Mouse (Mus musculus) liver, embryonic 14.5 days (tissue): ENCODE results near the gene Fam81a. TPM values are rescaled to one million over a fixed set of nuclear protein-coding genes. Genes with fewer than 3 reads are reported as not detected.

Experiments
- ATAC-seq: fragments of 200-750 bp; cut with Nextera tagmentation; 2 replicates; pipeline ENCODE4 v1.8.0; 2017; ENCODE audit warnings: moderate number of reproducible peaks, mild to moderate bottlenecking, moderate library complexity; ENCODE audit not compliant: insufficient read depth
- DNase-seq, 3 experiments: peaks; one replicate each; pipeline ENCODE4 v3.0.0-alpha.2; 2012 to 2013; ENCODE audit warnings: low read depth in 3 of 3, low spot score in 3 of 3
- H3K27ac ChIP-seq: fragments of 300-500 bp; sonication (generic); 2 replicates; pipeline ENCODE4 v1.5.1; 2014; ENCODE audit warnings: moderate library complexity, mild to moderate bottlenecking, control low read depth, inconsistent platforms
- H3K27me3 ChIP-seq: fragments of 300-500 bp; sonication (generic); 2 replicates; pipeline ENCODE4 v1.6.1; 2014; ENCODE audit warnings: mild to moderate bottlenecking, low read length, moderate library complexity; ENCODE audit not compliant: control insufficient read depth, insufficient read depth
- H3K36me3 ChIP-seq: fragments of 300-500 bp; sonication (generic); replicated peaks from 2 replicates; pipeline ENCODE4 v1.6.1; 2014; ENCODE audit warnings: low read depth; ENCODE audit not compliant: control insufficient read depth, insufficient read depth
- H3K4me1 ChIP-seq, 2 experiments: fragments of 200-500 bp in 1 of 2; fragments of 300-500 bp in 1 of 2; sonication (generic) in 1 of 2; replicated peaks; 2 replicates each; pipeline ENCODE4 v1.6.1; 2012 to 2014; ENCODE audit warnings: antibody characterized with exemption in 1 of 2, inconsistent platforms in 1 of 2, low read length in 1 of 2; ENCODE audit not compliant: control insufficient read depth in 2 of 2, insufficient read depth in 2 of 2
- H3K4me2 ChIP-seq: fragments of 300-500 bp; sonication (generic); 2 replicates; pipeline ENCODE4 v1.6.1; 2014; ENCODE audit warnings: low read depth, mild to moderate bottlenecking, control low read depth, moderate library complexity
- H3K4me3 ChIP-seq, 2 experiments: fragments of 200-500 bp in 1 of 2; fragments of 300-500 bp in 1 of 2; sonication (generic) in 1 of 2; 2 replicates each; pipeline ENCODE4 v1.5.1; 2012 to 2014; ENCODE audit warnings: low read depth in 2 of 2, low read length in 2 of 2, mild to moderate bottlenecking in 2 of 2, control low read depth in 1 of 2, inconsistent platforms in 1 of 2, moderate library complexity in 1 of 2; ENCODE audit not compliant: insufficient read depth in 1 of 2
- H3K9ac ChIP-seq: fragments of 300-500 bp; sonication (generic); replicated peaks from 2 replicates; pipeline ENCODE4 v1.6.1; 2014; ENCODE audit warnings: mild to moderate bottlenecking, control low read depth, moderate library complexity
- H3K9me3 ChIP-seq: fragments of 300-500 bp; sonication (generic); 2 replicates; pipeline ENCODE4 v1.6.1; 2016; ENCODE audit warnings: low read length, mixed read lengths; ENCODE audit not compliant: control insufficient read depth
- CTCF ChIP-seq: IDR thresholded peaks from 2 replicates; pipeline ENCODE4 v1.5.1; 2016; ENCODE audit warnings: antibody characterized with exemption, low read depth, control low read depth
- EP300 ChIP-seq: IDR thresholded peaks from 2 replicates; pipeline ENCODE4 v1.6.1; 2016; ENCODE audit warnings: antibody characterized with exemption, low read depth
- WGBS: fragments of 180-500 bp; shearing (Covaris S2); extraction: QIAGEN DNeasy Blood & Tissue Kit; methylation state at CpG from one replicate; pipeline ENCODE4 v1.1.7; 2014; ENCODE audit not compliant: insufficient replicate concordance; 5-methylcytosine and 5-hydroxymethylcytosine counted together
- polyA plus RNA-seq, 2 experiments: library from polyadenylated mRNA; depleted of rRNA in 1 of 2; stranded (reverse) in 1 of 2; unstranded in 1 of 2; fragments of >200 nt; fragmentation: Nextera tagmentation in 1 of 2; extraction: Ambion mirVana in 1 of 2; gene quantifications; 2 replicates each; pipeline versions ENCODE4 v1.2.1 to v1.2.3; 2012 to 2014

Gene Fam81a
- polyA plus RNA-seq, 2 experiments: 0.36 to 0.47 TPM

DNA sequence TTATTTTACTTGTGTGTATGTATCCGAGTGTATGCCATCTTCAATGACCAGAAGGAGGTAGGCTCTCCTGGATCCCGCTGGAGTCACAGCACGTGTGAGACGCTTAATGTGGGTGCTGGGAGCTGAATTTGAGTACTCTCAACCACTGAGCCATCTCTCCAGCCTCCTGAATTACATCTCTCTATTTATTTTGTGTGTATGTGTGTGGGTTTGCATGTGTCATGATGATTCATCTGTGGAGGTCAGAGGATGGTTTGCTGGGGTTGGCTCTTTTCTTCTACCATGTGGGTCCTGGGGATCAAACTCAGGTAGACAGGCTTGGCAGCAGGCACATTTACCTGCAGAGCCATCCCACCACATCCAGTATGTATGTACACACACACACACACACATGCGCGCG lies 60.6 kb downstream of the Fam81a start:
- Histone ChIP-seq H3K4me2 (no peak overlapping the region), H3K27me3 (no peaks in the 10 kb centered on the region), H3K4me1 (no peaks in the 10 kb centered on the region), H3K9me3 (no peaks in the 10 kb centered on the region), H3K9ac (no peak overlapping the region), H3K4me3 (no peak overlapping the region), H3K27ac (no peak overlapping the region), H3K36me3 (no peaks in the 10 kb centered on the region)
- DNase-seq: no peak
- no peak for TF ChIP-seq CTCF
- TF ChIP-seq EP300: no peak
- WGBS: 76% methylated on average over 7 of the region's 7 CpGs
- ATAC-seq: no peak

- Histone ChIP-seq H3K27me3 (no peaks in the 10 kb centered on the region), H3K4me2 (no peak overlapping the region), H3K9me3 (no peaks in the 10 kb centered on the region), H3K9ac (no peak overlapping the region), H3K27ac (no peak overlapping the region), H3K4me3 (no peak overlapping the region), H3K36me3 (no peaks in the 10 kb centered on the region), H3K4me1 (no peaks in the 10 kb centered on the region)
- DNase-seq (no peak), ATAC-seq (no peak)
- 53% methylated on average over 2 of the region's 2 CpGs for WGBS
- TF ChIP-seq CTCF: no peak
- TF ChIP-seq EP300: no peak
These were observed 61.4 kb downstream of the Fam81a start for GRCm38 (mm10) chr9:70080976-70081375.

- DNase-seq (no peak), ATAC-seq (no peak)
- H3K36me3 ChIP-seq: no peaks in the 10 kb centered on the region
- H3K4me3 ChIP-seq: no peak overlapping the region
- H3K9ac ChIP-seq: no peak overlapping the region
- no peak overlapping the region for H3K27ac ChIP-seq
- no peaks in the 10 kb centered on the region for H3K9me3 ChIP-seq
- TF ChIP-seq CTCF: no peak
- TF ChIP-seq EP300: no peak
- no peaks in the 10 kb centered on the region for H3K4me1 ChIP-seq
- no peaks in the 10 kb centered on the region for H3K27me3 ChIP-seq
- H3K4me2 ChIP-seq: no peak overlapping the region
- WGBS: 48% methylated on average over 9 of the region's 9 CpGs
These were observed 62.1 kb downstream of the Fam81a start for GRCm38 (mm10) chr9:70080027-70080800.

DNA sequence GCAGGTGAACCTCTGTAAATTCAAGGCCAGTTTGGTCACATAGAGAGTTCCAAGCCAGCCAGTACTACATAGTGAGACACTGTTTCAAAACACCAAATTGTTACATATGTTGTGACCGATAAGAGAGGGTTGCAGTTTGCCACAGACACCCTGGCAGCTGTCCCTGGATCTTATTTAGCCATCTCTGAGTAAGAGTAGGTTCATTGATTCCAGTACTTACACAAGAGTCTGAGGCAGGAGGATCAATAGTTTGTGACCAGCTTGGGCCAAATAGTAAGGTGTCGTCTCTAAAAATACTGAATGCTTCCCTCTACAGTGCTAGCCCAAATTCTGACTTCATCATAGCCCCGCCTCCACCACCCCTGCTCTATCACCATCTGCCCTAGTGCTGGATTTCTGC lies 64.3 kb downstream of the Fam81a start:
- H3K9me3 ChIP-seq: no peaks in the 10 kb centered on the region
- DNase-seq (no peak), ATAC-seq (no peak)
- no peak overlapping the region for H3K27ac ChIP-seq
- TF ChIP-seq CTCF: no peak
- TF ChIP-seq EP300: no peak
- no peak overlapping the region for H3K9ac ChIP-seq
- WGBS: 55% methylated on average over 3 of the region's 3 CpGs
- no peaks in the 10 kb centered on the region for H3K27me3 ChIP-seq
- no peak overlapping the region for H3K4me3 ChIP-seq
- no peak overlapping the region for H3K4me2 ChIP-seq
- H3K4me1 ChIP-seq: no peaks in the 10 kb centered on the region
- no peaks in the 10 kb centered on the region for H3K36me3 ChIP-seq

GRCm38 (mm10) chr9:70077170-70077569 lies 65.2 kb downstream of the Fam81a start:
- Histone ChIP-seq H3K4me3 (no peak overlapping the region), H3K36me3 (no peaks in the 10 kb centered on the region), H3K4me1 (no peaks in the 10 kb centered on the region), H3K27ac (no peak overlapping the region), H3K9ac (no peak overlapping the region), H3K27me3 (no peaks in the 10 kb centered on the region), H3K4me2 (no peak overlapping the region), H3K9me3 (no peaks in the 10 kb centered on the region)
- no peak for DNase-seq
- ATAC-seq: no peak
- 65% methylated on average over 7 of the region's 7 CpGs for WGBS
- no peak for TF ChIP-seq CTCF
- TF ChIP-seq EP300: no peak
